Mouse (Mus musculus) stomach, embryonic 15.5 days (tissue): Measurements from ENCODE around the gene Znrd1. TPM values are rescaled to one million over a fixed set of nuclear protein-coding genes. Genes with fewer than 3 reads are reported as not detected.

Experiments
- ATAC-seq: fragments of 200-750 bp; cut with Nextera tagmentation; 2 replicates; pipeline ENCODE4 v1.8.0; 2017; ENCODE audit warnings: low read depth, moderate number of reproducible peaks, moderate TSS enrichment; ENCODE audit not compliant: insufficient read depth, low FRiP score
- H3K27ac ChIP-seq: fragments of 300-500 bp; sonication (generic); 2 replicates; pipeline ENCODE4 v1.5.1; 2015; ENCODE audit warnings: mild to moderate bottlenecking, inconsistent platforms
- H3K27me3 ChIP-seq: fragments of 300-500 bp; sonication (generic); replicated peaks from 2 replicates; pipeline ENCODE4 v1.6.1; 2015; ENCODE audit warnings: inconsistent platforms
- H3K36me3 ChIP-seq: fragments of 300-500 bp; sonication (generic); 2 replicates; pipeline ENCODE4 v1.6.1; 2015; ENCODE audit warnings: inconsistent platforms
- H3K4me1 ChIP-seq: fragments of 300-500 bp; sonication (generic); 2 replicates; pipeline ENCODE4 v1.6.1; 2015; ENCODE audit warnings: inconsistent platforms
- H3K4me2 ChIP-seq: fragments of 300-500 bp; sonication (generic); 2 replicates; pipeline ENCODE4 v1.6.1; 2015; ENCODE audit warnings: mild to moderate bottlenecking, inconsistent platforms
- H3K4me3 ChIP-seq: fragments of 300-500 bp; sonication (generic); replicated peaks from 2 replicates; pipeline ENCODE4 v1.5.1; 2015; ENCODE audit warnings: inconsistent platforms
- H3K9ac ChIP-seq: fragments of 300-500 bp; sonication (generic); 2 replicates; pipeline ENCODE4 v1.6.1; 2015; ENCODE audit warnings: inconsistent platforms
- H3K9me3 ChIP-seq: fragments of 300-500 bp; sonication (generic); 2 replicates; pipeline ENCODE4 v1.6.1; 2016; ENCODE audit warnings: inconsistent platforms
- WGBS: fragments of 180-500 bp; shearing (Covaris S2); methylation state at CpG from one replicate; pipeline ENCODE4 v1.1.7; 2015; 5-methylcytosine and 5-hydroxymethylcytosine counted together
- polyA plus RNA-seq: library from polyadenylated mRNA; unstranded; fragments of >200 nt; fragmentation: Nextera tagmentation; extraction: Ambion mirVana; gene quantifications from 2 replicates; pipeline ENCODE4 v1.2.1, GENCODE M21; 2015

Gene Znrd1
- polyA plus RNA-seq, result 75.9 and 77.4 TPM in 2 replicates

DNA sequence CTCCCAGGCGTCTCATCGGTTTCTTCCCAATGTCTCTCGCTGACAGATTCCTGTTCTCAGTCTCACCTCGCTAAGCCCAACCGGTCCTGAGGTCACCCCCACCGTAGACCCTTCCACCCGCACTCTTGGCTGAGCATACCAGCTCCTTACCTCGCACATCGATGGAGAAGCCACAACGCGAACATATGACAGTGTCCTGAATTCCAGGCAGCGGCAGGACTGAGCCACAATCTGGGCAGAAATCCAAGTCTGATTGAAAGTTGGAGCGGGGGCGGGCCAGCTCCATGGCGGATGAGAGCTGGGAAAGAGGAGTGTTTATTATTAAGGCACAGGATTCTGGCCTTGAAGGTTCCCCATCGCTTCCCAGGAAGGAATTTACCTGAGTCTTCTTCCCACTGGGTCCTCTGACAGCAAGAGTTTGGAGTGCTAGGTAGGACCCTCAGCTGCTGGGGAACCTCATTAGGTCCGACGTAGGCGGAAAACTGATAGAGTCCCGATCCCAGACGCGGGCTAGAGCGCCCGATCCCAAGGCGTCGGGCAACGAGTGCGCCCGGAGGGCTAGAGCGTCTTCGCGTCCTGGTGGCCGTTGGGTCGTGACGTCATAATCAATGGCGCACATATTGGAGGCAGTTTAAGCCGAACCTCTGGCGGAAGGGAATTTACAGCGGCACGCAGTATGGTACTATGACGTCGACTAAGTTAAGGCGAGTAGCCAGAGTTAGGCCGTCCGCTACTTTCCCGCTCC is at the start of gene Znrd1, which contains the start of gene Znrd1as:
Gene Znrd1, minus strand, starts transcription at position 561 of the 745 bp plus-strand sequence.
Gene Znrd1as, plus strand, starts transcription at position 594 of the 745 bp plus-strand sequence.
- Histone ChIP-seq H3K9ac (peak within 1 kb of the TSS; percentile 51), H3K4me3 (peak within 1 kb of the TSS; percentile 58), H3K9me3 (no peaks in the 10 kb centered on the region), H3K36me3 (peaks cover 7% of the 10 kb centered on the region), H3K4me2 (peak within 1 kb of the TSS; percentile 69), H3K4me1 (peaks cover 8% of the 10 kb centered on the region), H3K27me3 (no peaks in the 10 kb centered on the region), H3K27ac (peak within 1 kb of the TSS; percentile 72)
- 0% methylated on average over 46 of the region's 46 CpGs for WGBS
- ATAC-seq, result peak; percentile 97

- H3K9ac ChIP-seq, result peak overlapping the region; percentile 85
- no peaks in the 10 kb centered on the region for H3K27me3 ChIP-seq
- peaks cover 5% of the 10 kb centered on the region; the same call in 1 of the 2 replicates for H3K36me3 ChIP-seq
- H3K27ac ChIP-seq, result peak overlapping the region; percentile 88; the same call in 1 of the 2 replicates
- H3K9me3 ChIP-seq, result no peaks in the 10 kb centered on the region
- 24% methylated on average over 4 of the region's 4 CpGs for WGBS
- ATAC-seq, result no peak
- peak overlapping the region; percentile 66 for H3K4me3 ChIP-seq
- H3K4me2 ChIP-seq, result peak overlapping the region; percentile 93
- H3K4me1 ChIP-seq, result peaks cover 5% of the 10 kb centered on the region; the same call in 1 of the 2 replicates
Observed at GRCm38 (mm10) chr17:37003366-37003765, 45.0 kb upstream of the Znrd1 start.

- H3K4me2 ChIP-seq, result peak overlapping the region; percentile 93
- 1% methylated on average over 49 of the region's 49 CpGs for whole genome bisulfite sequencing
- H3K27me3 ChIP-seq, result no peaks in the 10 kb centered on the region
- H3K4me1 ChIP-seq, result peaks cover 5% of the 10 kb centered on the region; the same call in 1 of the 2 replicates
- peak; percentile 80 for ATAC-seq
- peak overlapping the region; percentile 88 for H3K27ac ChIP-seq
- H3K9me3 ChIP-seq, result no peaks in the 10 kb centered on the region
- H3K4me3 ChIP-seq, result peak overlapping the region; percentile 66
- peak overlapping the region; percentile 85 for H3K9ac ChIP-seq
- peaks cover 5% of the 10 kb centered on the region; the same call in 1 of the 2 replicates for H3K36me3 ChIP-seq
Observed at GRCm38 (mm10) chr17:37002364-37003330, 44.3 kb upstream of the Znrd1 start.

DNA sequence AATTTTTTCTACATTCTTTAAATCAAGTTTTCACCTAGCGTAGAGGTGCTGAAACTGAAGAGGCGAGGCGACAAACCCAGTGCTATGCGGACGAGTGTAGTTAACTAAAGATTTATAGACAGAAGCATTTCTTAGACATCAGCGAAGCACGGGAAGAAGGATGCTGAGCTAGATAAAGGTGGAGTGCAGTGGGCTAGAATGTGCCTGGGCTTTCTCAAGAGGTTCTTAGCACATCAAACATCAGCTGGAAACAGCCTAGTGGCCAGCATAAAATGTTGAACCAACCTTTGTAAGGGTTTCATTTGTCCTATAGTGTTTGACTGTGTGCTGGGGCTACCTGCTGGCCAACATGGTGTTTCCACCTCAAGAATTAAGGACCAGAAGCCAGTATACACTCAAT is 42.5 kb upstream of the Znrd1 start, which contains the start of gene Zfp57:
Gene Zfp57, plus strand, starts transcription at position 301 of the 400 bp plus-strand sequence.
- peak within 1 kb of the TSS; percentile 93 for H3K4me2 ChIP-seq
- H3K36me3 ChIP-seq, result no peaks in the 10 kb centered on the region
- H3K27me3 ChIP-seq, result no peaks in the 10 kb centered on the region
- no peak for ATAC-seq
- no peak within 1 kb of the TSS for H3K9ac ChIP-seq
- peak within 1 kb of the TSS; percentile 66 for H3K4me3 ChIP-seq
- H3K9me3 ChIP-seq, result no peaks in the 10 kb centered on the region
- no peak within 1 kb of the TSS for H3K27ac ChIP-seq
- 88% methylated on average over 7 of the region's 7 CpGs for WGBS
- peaks cover 5% of the 10 kb centered on the region; the same call in 1 of the 2 replicates for H3K4me1 ChIP-seq

DNA sequence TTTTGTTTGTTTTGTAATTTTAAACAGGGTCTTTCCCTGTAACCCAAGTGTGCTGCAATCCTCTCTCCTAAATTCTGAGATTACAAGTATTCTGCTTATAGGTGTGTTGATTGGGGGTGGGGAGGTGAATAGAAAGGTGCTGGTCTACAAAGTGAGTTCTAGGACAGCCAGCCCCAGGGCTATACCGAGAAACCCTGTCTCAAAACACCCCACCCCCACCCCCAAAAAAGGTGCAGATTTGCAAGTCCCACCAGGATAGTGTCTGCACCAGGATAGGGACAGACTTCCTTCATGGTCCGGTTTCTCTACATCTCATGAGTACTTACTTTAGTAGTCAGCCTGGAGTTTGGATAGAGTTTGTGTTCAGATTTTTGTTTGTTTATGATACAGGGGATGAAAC is 40.1 kb upstream of the Znrd1 start:
- no peaks in the 10 kb centered on the region for H3K27me3 ChIP-seq
- no peak overlapping the region for H3K4me2 ChIP-seq
- no peak for ATAC-seq
- no peak overlapping the region for H3K4me3 ChIP-seq
- no peaks in the 10 kb centered on the region for H3K36me3 ChIP-seq
- no peaks in the 10 kb centered on the region for H3K9me3 ChIP-seq
- peaks cover 5% of the 10 kb centered on the region; the same call in 1 of the 2 replicates for H3K4me1 ChIP-seq
- H3K9ac ChIP-seq, result no peak overlapping the region
- no peak overlapping the region for H3K27ac ChIP-seq
- WGBS, result 58% methylated on average over 2 of the region's 2 CpGs

DNA sequence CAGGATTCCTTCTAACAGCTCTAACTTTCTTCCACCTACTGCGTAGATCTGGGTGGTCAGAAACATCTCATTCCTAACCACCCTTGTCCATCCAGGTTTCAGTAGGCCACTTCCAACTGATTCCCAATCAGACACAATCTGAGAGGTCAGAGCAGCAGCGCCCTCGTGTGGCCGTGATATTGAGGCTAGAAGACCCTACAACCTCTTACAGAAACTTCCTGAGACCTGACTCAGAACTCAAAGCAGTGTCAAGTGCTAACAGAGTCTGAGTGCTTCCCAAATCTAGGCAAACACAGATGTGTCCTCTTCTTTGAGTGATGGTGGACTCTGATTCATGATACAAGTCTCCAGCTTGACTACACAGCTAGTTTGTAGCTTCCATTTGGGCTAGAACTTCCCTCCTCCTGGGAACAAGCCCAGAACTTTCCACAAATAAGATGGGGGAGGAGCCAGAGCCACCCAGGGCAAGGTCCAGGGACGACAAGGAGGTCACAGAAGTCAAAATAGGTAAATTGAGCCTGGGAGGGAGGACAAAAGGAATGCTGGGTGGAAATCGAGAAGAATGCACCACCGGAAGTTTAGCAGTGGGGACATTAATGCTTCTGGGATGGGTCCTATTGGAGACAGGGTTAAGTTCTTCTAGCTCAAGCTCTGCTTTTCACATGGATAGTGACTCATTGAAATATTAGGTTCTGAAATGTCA is 38.8 kb upstream of the Znrd1 start:
- no peak for ATAC-seq
- Histone ChIP-seq H3K4me2 (no peak overlapping the region), H3K36me3 (no peaks in the 10 kb centered on the region), H3K27ac (no peak overlapping the region), H3K9ac (no peak overlapping the region), H3K9me3 (no peaks in the 10 kb centered on the region), H3K4me3 (no peak overlapping the region), H3K27me3 (no peaks in the 10 kb centered on the region), H3K4me1 (no peaks in the 10 kb centered on the region)
- 21% methylated on average over 7 of the region's 7 CpGs for WGBS

DNA sequence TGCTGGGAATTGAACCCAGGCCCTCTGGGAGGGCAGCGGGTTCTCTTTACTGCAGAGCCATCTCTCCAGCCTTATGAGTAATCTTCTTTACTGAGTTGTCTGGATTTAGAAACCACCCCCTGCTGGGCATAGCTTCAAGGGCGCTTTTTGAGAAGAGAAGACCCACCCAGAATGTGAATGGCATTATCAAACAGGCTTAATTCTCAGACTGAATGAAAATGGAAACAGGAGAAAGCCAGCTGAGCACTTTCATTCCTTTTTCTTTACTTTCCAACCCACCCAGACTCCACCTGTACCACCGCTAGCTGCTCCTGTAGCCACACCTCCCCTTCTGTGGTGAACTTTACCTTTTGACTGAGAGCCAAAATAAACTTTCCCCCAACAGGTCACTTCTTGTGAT is 37.1 kb upstream of the Znrd1 start:
- 48% methylated on average over 3 of the region's 3 CpGs for WGBS
- no peaks in the 10 kb centered on the region for H3K9me3 ChIP-seq
- no peak for ATAC-seq
- H3K27me3 ChIP-seq, result no peaks in the 10 kb centered on the region
- H3K36me3 ChIP-seq, result no peaks in the 10 kb centered on the region
- no peak overlapping the region for H3K27ac ChIP-seq
- H3K4me1 ChIP-seq, result no peaks in the 10 kb centered on the region
- no peak overlapping the region for H3K9ac ChIP-seq
- H3K4me2 ChIP-seq, result no peak overlapping the region
- H3K4me3 ChIP-seq, result no peak overlapping the region

- Histone ChIP-seq H3K4me1 (no peaks in the 10 kb centered on the region), H3K27me3 (peaks cover under 1% of the 10 kb centered on the region; the same call in 1 of the 2 replicates), H3K4me3 (no peak overlapping the region), H3K4me2 (no peak overlapping the region), H3K9me3 (no peaks in the 10 kb centered on the region), H3K36me3 (no peaks in the 10 kb centered on the region), H3K9ac (no peak overlapping the region), H3K27ac (no peak overlapping the region)
- WGBS, result 93% methylated on average over 2 of the region's 2 CpGs
- ATAC-seq, result no peak
Observed at GRCm38 (mm10) chr17:36994528-36994927, 36.2 kb upstream of the Znrd1 start.

- no peak overlapping the region for H3K9ac ChIP-seq
- no peaks in the 10 kb centered on the region for H3K4me1 ChIP-seq
- no peaks in the 10 kb centered on the region for H3K36me3 ChIP-seq
- H3K4me3 ChIP-seq, result no peak overlapping the region
- no peak overlapping the region for H3K4me2 ChIP-seq
- no peak overlapping the region for H3K27ac ChIP-seq
- WGBS, result 90% methylated on average over 4 of the region's 4 CpGs
- no peaks in the 10 kb centered on the region for H3K9me3 ChIP-seq
- peaks cover 5% of the 10 kb centered on the region; the same call in 1 of the 2 replicates for H3K27me3 ChIP-seq
- ATAC-seq, result no peak
Observed at GRCm38 (mm10) chr17:36993770-36994325, 35.5 kb upstream of the Znrd1 start.

DNA sequence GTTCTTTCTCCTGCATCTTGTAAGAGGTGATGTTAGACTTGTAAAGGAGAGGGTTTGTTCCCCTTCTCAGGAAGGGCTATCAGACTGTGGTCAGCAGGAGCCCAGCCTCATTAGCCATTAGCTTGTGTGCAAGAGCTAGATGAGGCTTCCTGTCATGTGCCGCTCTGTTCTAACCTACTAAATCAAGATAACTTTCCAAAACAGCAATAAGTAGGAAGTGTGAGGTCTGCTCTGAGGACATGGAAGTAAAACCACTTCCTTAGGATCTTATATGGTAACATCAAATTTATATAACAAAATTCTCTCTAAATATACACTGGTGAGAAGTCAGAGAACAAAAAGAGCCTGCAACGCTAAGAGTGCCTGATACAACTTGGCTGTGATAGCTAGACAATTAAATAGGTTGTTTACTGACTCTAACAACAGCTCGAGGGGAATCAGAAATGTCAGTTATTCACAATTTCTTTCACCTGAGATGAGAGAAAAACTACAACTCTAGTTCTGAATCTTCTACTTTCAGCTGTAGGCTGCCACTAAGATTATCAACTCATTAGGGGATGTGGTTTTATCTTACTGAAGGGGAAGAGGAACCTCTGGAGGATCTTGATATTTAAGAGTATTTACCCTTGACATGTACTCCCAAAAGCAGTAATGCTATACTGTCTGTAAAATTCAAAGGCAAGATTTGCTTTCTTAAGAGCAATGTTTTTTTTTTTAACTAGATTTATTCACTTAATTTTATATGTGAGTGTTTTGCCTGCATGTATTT is 34.2 kb upstream of the Znrd1 start:
- ATAC-seq, result no peak
- no peaks in the 10 kb centered on the region for H3K4me1 ChIP-seq
- H3K36me3 ChIP-seq, result no peaks in the 10 kb centered on the region
- no peak overlapping the region for H3K9ac ChIP-seq
- H3K9me3 ChIP-seq, result no peaks in the 10 kb centered on the region
- no peak overlapping the region for H3K4me3 ChIP-seq
- H3K27ac ChIP-seq, result no peak overlapping the region
- H3K4me2 ChIP-seq, result no peak overlapping the region
- H3K27me3 ChIP-seq, result peaks cover 13% of the 10 kb centered on the region; the same call in 1 of the 2 replicates
- WGBS, result 65% methylated on average over 3 of the region's 3 CpGs
